Comparison of ENCODE assay signal across 8 mouse cellular contexts in genomic region chr7:24174618-24175336, GRCm38 (mm10). TPM values are rescaled to one million over a fixed set of nuclear protein-coding genes. Genes with fewer than 3 reads are reported as not detected.
DNase-seq lines count a peak whose midpoint lies in the region; ATAC-seq and TF ChIP-seq lines count a peak whose summit lies in the region.

Zfp114 (plus strand) TSS chr7:24175060.

- no peaks in the 10 kb centered on the region for H3K9me3 ChIP-seq in embryonic facial prominence, embryonic 13.5 days
- no peaks in the 10 kb centered on the region for H3K9me3 ChIP-seq in heart, embryonic 10.5 days
- H3K9me3 ChIP-seq in limb, embryonic 11.5 days (ENCODE audit: control insufficient read depth, low read length): no peaks in the 10 kb centered on the region; the same call in 1 of the 2 replicates
- no peaks in the 10 kb centered on the region for H3K9me3 ChIP-seq in midbrain, embryonic 11.5 days (ENCODE audit: control insufficient read depth, low read length)

- H3K4me1 ChIP-seq in spleen, adult 2 months (ENCODE audit: control insufficient read depth, insufficient read depth, insufficient read length): no peaks in the 10 kb centered on the region
- no peaks in the 10 kb centered on the region for H3K4me1 ChIP-seq in embryonic facial prominence, embryonic 13.5 days
- H3K4me1 ChIP-seq in heart, embryonic 10.5 days: peaks cover 6% of the 10 kb centered on the region
- no peaks in the 10 kb centered on the region for H3K4me1 ChIP-seq in limb, embryonic 11.5 days (ENCODE audit: control insufficient read depth, insufficient read depth, low read length)
- H3K4me1 ChIP-seq in midbrain, embryonic 11.5 days (ENCODE audit: control insufficient read depth, insufficient read depth, low read length): no peaks in the 10 kb centered on the region

- TF ChIP-seq POLR2A in spleen, adult 2 months (IDR thresholded peaks at IDR 0.05; ENCODE audit: low read depth, low read length): no peak

- ATAC-seq in embryonic facial prominence, embryonic 13.5 days (ENCODE audit: insufficient number of reproducible peaks, insufficient read depth, low FRiP score, low TSS enrichment, low read depth): peak; percentile 78
- ATAC-seq in limb, embryonic 11.5 days (ENCODE audit: insufficient number of reproducible peaks, low FRiP score, low TSS enrichment, low read depth): peak; percentile 90
- ATAC-seq in midbrain, embryonic 11.5 days (ENCODE audit: low FRiP score): peak; percentile 92

- H3K4me3 ChIP-seq in spleen, adult 2 months (ENCODE audit: extremely low read depth, insufficient read depth, insufficient read length): peak within 1 kb of the TSS; percentile 56
- H3K4me3 ChIP-seq in embryonic facial prominence, embryonic 13.5 days: peak within 1 kb of the TSS; percentile 62
- peak within 1 kb of the TSS; percentile 72 for H3K4me3 ChIP-seq in heart, embryonic 10.5 days
- H3K4me3 ChIP-seq in limb, embryonic 11.5 days (ENCODE audit: low read depth, low read length): peak within 1 kb of the TSS; percentile 48
- peak within 1 kb of the TSS; percentile 48 for H3K4me3 ChIP-seq in midbrain, embryonic 11.5 days (ENCODE audit: low read depth, low read length)

- DNase-seq in spleen, adult 2 months (ENCODE audit: low read depth in 1 of 2, low spot score in 2 of 2): peak; percentile 5 to 8
- DNase-seq in spleen, adult 12 weeks (ENCODE audit: low spot score): no peak
- DNase-seq in heart, embryonic 10.5 days (ENCODE audit: low spot score): peak; percentile 90
- DNase-seq in kidney, adult 9 months: peak; percentile 46
- DNase-seq in limb, embryonic 11.5 days (ENCODE audit: low spot score): peak; percentile 86
- DNase-seq in midbrain, embryonic 11.5 days (ENCODE audit: low spot score, missing footprints): peak; percentile 98
- peak; percentile 3 for DNase-seq in skeletal muscle tissue, adult 2 months (ENCODE audit: low read depth, low spot score)

- no peaks in the 10 kb centered on the region for H3K27me3 ChIP-seq in spleen, adult 2 months (ENCODE audit: control insufficient read depth, insufficient read depth, low read length)
- H3K27me3 ChIP-seq in embryonic facial prominence, embryonic 13.5 days: no peaks in the 10 kb centered on the region
- no peaks in the 10 kb centered on the region for H3K27me3 ChIP-seq in heart, embryonic 10.5 days (ENCODE audit: insufficient read depth, poor library complexity, severe bottlenecking)
- no peaks in the 10 kb centered on the region for H3K27me3 ChIP-seq in limb, embryonic 11.5 days (ENCODE audit: control insufficient read depth, insufficient read depth, low read length)
- no peaks in the 10 kb centered on the region for H3K27me3 ChIP-seq in midbrain, embryonic 11.5 days (ENCODE audit: control insufficient read depth, insufficient read depth, low read length)

- H3K27ac ChIP-seq in spleen, adult 2 months (ENCODE audit: insufficient read depth, low read length): no peak within 1 kb of the TSS
- H3K27ac ChIP-seq in embryonic facial prominence, embryonic 13.5 days: peak within 1 kb of the TSS; percentile 79
- peak within 1 kb of the TSS; percentile 90 for H3K27ac ChIP-seq in heart, embryonic 10.5 days
- no peak within 1 kb of the TSS for H3K27ac ChIP-seq in limb, embryonic 11.5 days (replicated peaks; ENCODE audit: low read depth, low read length)
- no peak within 1 kb of the TSS for H3K27ac ChIP-seq in midbrain, embryonic 11.5 days (ENCODE audit: low read depth, low read length)

- H3K4me2 ChIP-seq in embryonic facial prominence, embryonic 13.5 days: peak within 1 kb of the TSS; percentile 60
- peak within 1 kb of the TSS; percentile 46 for H3K4me2 ChIP-seq in limb, embryonic 11.5 days (ENCODE audit: low read depth, severe bottlenecking)
- peak within 1 kb of the TSS; percentile 49 for H3K4me2 ChIP-seq in midbrain, embryonic 11.5 days

- H3K36me3 ChIP-seq in spleen, adult 2 months (ENCODE audit: control insufficient read depth, insufficient read depth, low read length): no peaks in the 10 kb centered on the region
- no peaks in the 10 kb centered on the region for H3K36me3 ChIP-seq in embryonic facial prominence, embryonic 13.5 days
- H3K36me3 ChIP-seq in heart, embryonic 10.5 days: no peaks in the 10 kb centered on the region
- H3K36me3 ChIP-seq in limb, embryonic 11.5 days (ENCODE audit: control insufficient read depth, insufficient read depth, low read length): no peaks in the 10 kb centered on the region
- no peaks in the 10 kb centered on the region for H3K36me3 ChIP-seq in midbrain, embryonic 11.5 days (ENCODE audit: control insufficient read depth, insufficient read depth, low read length)

- WGBS in spleen, adult 2 months: 17% methylated on average over 23 of the region's 23 CpGs
- WGBS in embryonic facial prominence, embryonic 13.5 days: 12% methylated on average over 23 of the region's 23 CpGs
- WGBS in heart, embryonic 10.5 days: 12% methylated on average over 23 of the region's 23 CpGs
- 14% methylated on average over 23 of the region's 23 CpGs for WGBS in limb, embryonic 11.5 days
- 16% methylated on average over 23 of the region's 23 CpGs for WGBS in midbrain, embryonic 11.5 days

- no peak for TF ChIP-seq CTCF in spleen, adult 2 months (IDR thresholded peaks at IDR 0.05; ENCODE audit: extremely low read depth, insufficient read depth, insufficient read length, insufficient replicate concordance)

- peak within 1 kb of the TSS; percentile 82 for H3K9ac ChIP-seq in embryonic facial prominence, embryonic 13.5 days
- H3K9ac ChIP-seq in limb, embryonic 11.5 days (ENCODE audit: low read length): peak within 1 kb of the TSS; percentile 79
- H3K9ac ChIP-seq in midbrain, embryonic 11.5 days (ENCODE audit: low read length): peak within 1 kb of the TSS; percentile 71

RNA-seq across cellular contexts. Expression of gene Zfp114, which starts in this region (rescaled TPM):
- 0.07 and 0.13 TPM in 2 replicates for polyA plus RNA-seq in spleen, adult 2 months (2012; rRNA removed)
- polyA plus RNA-seq in embryonic facial prominence, embryonic 13.5 days (2015; fragmentation: Nextera tagmentation; extraction: Ambion mirVana): 7.2 and 9.4 TPM in 2 replicates
- 4.7 and 5.0 TPM in 2 replicates for polyA plus RNA-seq in heart, embryonic 10.5 days (2016; fragmentation: Nextera tagmentation; extraction: Ambion mirVana)
- polyA plus RNA-seq in limb, embryonic 11.5 days (2014; fragmentation: Nextera tagmentation; extraction: Ambion mirVana): 5.3 and 5.9 TPM in 2 replicates
- 4.6 and 4.8 TPM in 2 replicates for polyA plus RNA-seq in midbrain, embryonic 11.5 days (2014; fragmentation: Nextera tagmentation; extraction: Ambion mirVana)

Comparison
In these comparisons a context has a peak if more than half of its experiments do, and no peak if none do; other contexts are left out.
1. Peak in DNase-seq and H3K4me3 ChIP-seq in spleen, adult 2 months; RNA of the gene not detected or under 1 TPM.
2. H3K27ac ChIP-seq: peak in embryonic facial prominence, embryonic 13.5 days (single experiment) and heart, embryonic 10.5 days (single experiment); none in spleen, adult 2 months (single experiment), limb, embryonic 11.5 days (single experiment) and midbrain, embryonic 11.5 days (single experiment).
3. Peak in every context shown above with its lines, with median percentiles within 50 percentile points of each other: H3K4me3 ChIP-seq, ATAC-seq, H3K4me2 ChIP-seq and H3K9ac ChIP-seq.